Mouse (Mus musculus): Measurements from ENCODE around the gene Hoxc13. TPM values are rescaled to one million over a fixed set of nuclear protein-coding genes. Genes with fewer than 3 reads are reported as not detected.

Hoxc13 gene
- polyA plus RNA-seq, 1 experiment from 2014 or later: not detected

GRCm38 (mm10) chr15:102959663-102960191 is 38.8 kb downstream of the Hoxc13 start:
- H3K27ac ChIP-seq (ENCODE audit: low read length): no peak overlapping the region
- WGBS: 1% methylated on average over 13 of the region's 13 CpGs
- ATAC-seq: no peak

DNA sequence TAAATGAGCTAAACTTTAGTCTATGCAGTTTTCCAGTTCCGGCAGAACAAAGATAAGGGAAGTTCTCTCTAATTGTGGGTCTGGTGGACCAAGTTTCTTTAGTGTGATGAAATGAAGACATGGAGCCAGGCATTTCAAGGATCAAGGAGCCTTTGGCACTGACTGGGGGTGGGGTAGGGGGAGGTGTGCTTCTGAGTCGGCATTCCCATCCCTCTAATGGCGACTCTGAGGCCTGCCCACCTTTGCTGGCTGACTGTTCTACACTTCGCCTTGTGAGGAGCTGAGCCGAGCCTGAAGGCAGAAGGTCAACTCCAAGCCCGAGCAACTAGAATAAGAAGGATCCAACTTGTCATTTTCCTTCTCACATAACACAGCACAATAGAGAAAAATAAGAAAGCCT is 40.8 kb downstream of the Hoxc13 start:
- no peak overlapping the region for H3K4me3 ChIP-seq (ENCODE audit: low read depth, low read length)
- H3K9me3 ChIP-seq (replicated peaks; ENCODE audit: control insufficient read depth, low read length, poor library complexity, severe bottlenecking): no peaks in the 10 kb centered on the region
- no peak overlapping the region for H3K27ac ChIP-seq (ENCODE audit: low read length)
- H3K4me2 ChIP-seq (ENCODE audit: low read length): no peak overlapping the region
- H3K27me3 ChIP-seq (ENCODE audit: control insufficient read depth, insufficient read depth, low read depth, low read length): peaks cover 88% of the 10 kb centered on the region
- H3K36me3 ChIP-seq (ENCODE audit: control insufficient read depth, insufficient read depth, low read length): no peaks in the 10 kb centered on the region
- WGBS: 6% methylated on average over 6 of the region's 6 CpGs
- no peak for ATAC-seq
- H3K9ac ChIP-seq (ENCODE audit: low read depth, low read length): no peak overlapping the region
- peaks cover 2% of the 10 kb centered on the region; the same call in 1 of the 2 replicates for H3K4me1 ChIP-seq (ENCODE audit: control insufficient read depth, insufficient read depth, low read length)

More at GRCm38 (mm10) chr15:102959663-102960191, 38.8 kb downstream of the Hoxc13 start:
- H3K9ac ChIP-seq (ENCODE audit: low read depth, low read length): no peak overlapping the region
- H3K4me2 ChIP-seq (ENCODE audit: low read length): no peak overlapping the region
- H3K4me3 ChIP-seq (ENCODE audit: low read depth, low read length): no peak overlapping the region
- no peaks in the 10 kb centered on the region for H3K36me3 ChIP-seq (ENCODE audit: control insufficient read depth, insufficient read depth, low read length)
- H3K27me3 ChIP-seq (ENCODE audit: control insufficient read depth, insufficient read depth, low read depth, low read length): peaks cover 86% of the 10 kb centered on the region
- H3K9me3 ChIP-seq (replicated peaks; ENCODE audit: control insufficient read depth, low read length, poor library complexity, severe bottlenecking): no peaks in the 10 kb centered on the region
- H3K4me1 ChIP-seq (ENCODE audit: control insufficient read depth, insufficient read depth, low read length): no peaks in the 10 kb centered on the region

GRCm38 (mm10) chr15:102962492-102962891 is 41.6 kb downstream of the Hoxc13 start:
- 2% methylated on average over 13 of the region's 13 CpGs for WGBS
- Histone ChIP-seq H3K4me1 (ENCODE audit: control insufficient read depth, insufficient read depth, low read length) (peaks cover 3% of the 10 kb centered on the region; the same call in 1 of the 2 replicates), H3K9ac (ENCODE audit: low read depth, low read length) (no peak overlapping the region), H3K27ac (ENCODE audit: low read length) (no peak overlapping the region), H3K4me3 (ENCODE audit: low read depth, low read length) (no peak overlapping the region), H3K4me2 (ENCODE audit: low read length) (no peak overlapping the region), H3K27me3 (ENCODE audit: control insufficient read depth, insufficient read depth, low read depth, low read length) (peaks cover 88% of the 10 kb centered on the region), H3K36me3 (ENCODE audit: control insufficient read depth, insufficient read depth, low read length) (no peaks in the 10 kb centered on the region), H3K9me3 (replicated peaks; ENCODE audit: control insufficient read depth, low read length, poor library complexity, severe bottlenecking) (no peaks in the 10 kb centered on the region)
- ATAC-seq: no peak

DNA sequence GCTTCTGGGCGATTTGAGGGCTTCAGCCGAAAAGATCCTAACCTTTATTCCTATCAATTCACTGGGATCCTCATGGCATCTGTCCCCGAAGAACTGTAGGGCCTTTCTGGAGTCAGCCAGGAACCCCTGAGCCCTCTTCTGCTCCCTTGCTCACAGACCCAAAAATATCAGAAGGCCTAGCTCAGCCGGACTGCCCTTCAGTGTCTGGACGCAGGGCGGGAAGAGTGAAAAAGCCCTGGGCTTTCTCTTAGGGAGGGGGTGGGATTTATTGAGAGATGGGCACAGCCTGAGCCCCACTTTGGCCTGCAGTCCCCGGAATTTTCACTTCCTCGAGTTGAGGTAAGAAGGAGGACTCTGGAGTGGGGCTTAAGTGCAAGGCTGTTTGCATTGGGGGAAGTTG is 42.4 kb downstream of the Hoxc13 start:
- 1% methylated on average over 8 of the region's 8 CpGs for WGBS
- no peak overlapping the region for H3K27ac ChIP-seq (ENCODE audit: low read length)
- no peaks in the 10 kb centered on the region for H3K36me3 ChIP-seq (ENCODE audit: control insufficient read depth, insufficient read depth, low read length)
- H3K9me3 ChIP-seq (replicated peaks; ENCODE audit: control insufficient read depth, low read length, poor library complexity, severe bottlenecking): no peaks in the 10 kb centered on the region
- H3K4me2 ChIP-seq (ENCODE audit: low read length): no peak overlapping the region
- H3K9ac ChIP-seq (ENCODE audit: low read depth, low read length): no peak overlapping the region
- no peak for ATAC-seq
- no peak overlapping the region for H3K4me3 ChIP-seq (ENCODE audit: low read depth, low read length)
- peaks cover 3% of the 10 kb centered on the region; the same call in 1 of the 2 replicates for H3K4me1 ChIP-seq (ENCODE audit: control insufficient read depth, insufficient read depth, low read length)
- peaks cover 87% of the 10 kb centered on the region for H3K27me3 ChIP-seq (ENCODE audit: control insufficient read depth, insufficient read depth, low read depth, low read length)

DNA sequence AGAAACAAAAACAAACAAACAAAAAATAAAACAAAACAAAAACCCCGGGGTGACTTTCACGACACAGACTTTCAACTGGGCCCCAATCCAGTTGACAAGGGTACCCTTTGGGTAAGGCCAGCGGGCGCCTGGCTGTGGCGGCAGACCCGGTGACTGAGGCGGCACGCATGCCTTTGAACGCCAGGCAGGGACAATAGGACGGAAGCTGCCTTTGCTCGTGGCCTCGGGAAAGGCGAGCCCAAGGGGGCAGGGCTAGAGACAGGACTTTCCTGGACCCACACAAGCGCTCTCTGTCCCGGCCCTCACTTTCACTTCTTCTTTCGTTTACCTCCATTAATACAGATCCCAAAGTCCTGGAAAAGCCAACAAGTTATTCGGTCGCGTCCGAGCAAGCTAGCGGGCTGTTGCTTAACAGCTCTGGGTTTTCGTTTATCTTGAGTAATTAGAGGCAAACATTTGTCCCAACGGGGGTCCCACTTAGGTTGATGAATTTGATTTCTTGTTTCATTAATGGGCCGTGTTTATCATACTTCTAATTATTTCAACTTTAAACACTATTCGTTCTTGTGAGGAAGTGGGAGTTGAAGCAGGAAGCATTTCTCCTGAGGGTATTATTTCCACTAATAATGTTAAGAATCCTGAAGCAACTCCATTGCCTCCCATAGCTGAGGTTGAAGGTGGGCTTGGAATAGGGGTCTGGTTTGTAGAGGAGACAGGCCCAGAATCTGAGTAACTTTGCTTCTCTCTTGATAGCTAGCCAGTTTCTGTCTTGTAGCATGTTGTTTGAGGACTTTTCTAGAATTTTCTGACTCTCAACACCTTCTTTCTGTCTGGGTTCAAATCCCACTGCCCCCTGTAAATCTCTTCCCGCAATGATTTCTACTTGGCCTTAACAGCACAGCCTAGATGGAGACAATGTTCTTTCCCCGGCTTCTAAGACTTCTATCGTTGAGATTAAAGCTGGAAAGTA is 43.1 kb downstream of the Hoxc13 start:
- ATAC-seq: no peak
- WGBS: 2% methylated on average over 28 of the region's 28 CpGs
- peaks cover 3% of the 10 kb centered on the region; the same call in 1 of the 2 replicates for H3K4me1 ChIP-seq (ENCODE audit: control insufficient read depth, insufficient read depth, low read length)
- no peak overlapping the region for H3K4me2 ChIP-seq (ENCODE audit: low read length)
- no peaks in the 10 kb centered on the region for H3K36me3 ChIP-seq (ENCODE audit: control insufficient read depth, insufficient read depth, low read length)
- H3K27me3 ChIP-seq (ENCODE audit: control insufficient read depth, insufficient read depth, low read depth, low read length): peaks cover 87% of the 10 kb centered on the region
- no peaks in the 10 kb centered on the region for H3K9me3 ChIP-seq (replicated peaks; ENCODE audit: control insufficient read depth, low read length, poor library complexity, severe bottlenecking)
- no peak overlapping the region for H3K4me3 ChIP-seq (ENCODE audit: low read depth, low read length)
- H3K27ac ChIP-seq (ENCODE audit: low read length): no peak overlapping the region
- no peak overlapping the region for H3K9ac ChIP-seq (ENCODE audit: low read depth, low read length)

- peaks cover 90% of the 10 kb centered on the region for H3K27me3 ChIP-seq (ENCODE audit: control insufficient read depth, insufficient read depth, low read depth, low read length)
- H3K4me2 ChIP-seq (ENCODE audit: low read length): no peak overlapping the region
- H3K27ac ChIP-seq (ENCODE audit: low read length): no peak overlapping the region
- 3% methylated on average over 26 of the region's 26 CpGs for WGBS
- no peak overlapping the region for H3K4me3 ChIP-seq (ENCODE audit: low read depth, low read length)
- H3K9ac ChIP-seq (ENCODE audit: low read depth, low read length): no peak overlapping the region
- ATAC-seq: no peak
- no peaks in the 10 kb centered on the region for H3K9me3 ChIP-seq (replicated peaks; ENCODE audit: control insufficient read depth, low read length, poor library complexity, severe bottlenecking)
- H3K36me3 ChIP-seq (ENCODE audit: control insufficient read depth, insufficient read depth, low read length): no peaks in the 10 kb centered on the region
- peaks cover 3% of the 10 kb centered on the region; the same call in 1 of the 2 replicates for H3K4me1 ChIP-seq (ENCODE audit: control insufficient read depth, insufficient read depth, low read length)
These were observed 44.3 kb downstream of the Hoxc13 start for GRCm38 (mm10) chr15:102965003-102965891.

DNA sequence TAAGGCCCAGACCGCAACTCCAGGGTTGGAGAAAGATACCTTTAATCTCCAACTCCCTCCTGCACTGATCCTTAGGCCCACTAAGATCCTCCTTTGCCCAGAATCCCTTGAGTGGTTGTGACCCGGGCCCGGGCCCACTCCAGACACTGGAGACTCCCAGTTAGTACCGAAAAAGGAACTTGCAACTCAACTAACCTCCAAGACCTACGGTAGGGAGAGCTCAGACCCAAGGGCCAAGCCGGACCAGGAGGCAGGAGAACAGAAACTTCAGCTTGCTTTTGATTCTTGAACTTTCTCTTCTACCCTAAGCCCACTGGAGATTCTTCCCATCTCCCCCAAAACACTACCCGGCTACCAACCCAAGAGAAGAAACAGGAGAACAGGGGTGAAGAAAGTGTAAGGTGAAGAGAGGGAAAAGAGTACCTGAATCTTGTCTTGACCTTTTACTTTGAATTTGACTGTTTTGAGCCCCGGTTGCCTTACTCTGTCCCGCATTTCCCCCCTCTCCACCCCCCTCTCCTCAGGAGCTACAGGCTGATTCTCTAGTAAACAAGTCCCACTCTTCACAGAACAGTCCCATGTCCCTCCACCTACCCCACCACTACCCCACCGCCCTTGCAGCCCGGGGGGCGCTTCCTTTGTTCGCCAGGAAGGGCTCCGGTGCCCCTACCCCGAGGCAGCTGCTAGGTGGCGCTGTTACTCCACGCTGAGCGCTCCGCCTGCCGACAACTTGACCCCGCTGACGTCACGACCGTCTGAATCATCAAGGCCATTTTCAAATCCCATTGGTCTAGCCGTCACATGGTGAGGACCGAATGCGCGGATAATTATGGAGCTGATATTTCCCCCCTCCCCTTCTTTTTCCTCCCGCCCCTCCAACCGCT is 45.2 kb downstream of the Hoxc13 start:
- no peak for ATAC-seq
- Histone ChIP-seq H3K4me2 (ENCODE audit: low read length) (no peak overlapping the region), H3K27me3 (ENCODE audit: control insufficient read depth, insufficient read depth, low read depth, low read length) (peaks cover 91% of the 10 kb centered on the region), H3K4me1 (ENCODE audit: control insufficient read depth, insufficient read depth, low read length) (peaks cover 3% of the 10 kb centered on the region; the same call in 1 of the 2 replicates), H3K27ac (ENCODE audit: low read length) (no peak overlapping the region), H3K36me3 (ENCODE audit: control insufficient read depth, insufficient read depth, low read length) (no peaks in the 10 kb centered on the region), H3K9ac (ENCODE audit: low read depth, low read length) (no peak overlapping the region), H3K9me3 (replicated peaks; ENCODE audit: control insufficient read depth, low read length, poor library complexity, severe bottlenecking) (no peaks in the 10 kb centered on the region), H3K4me3 (ENCODE audit: low read depth, low read length) (no peak overlapping the region)
- WGBS: 3% methylated on average over 30 of the region's 30 CpGs

DNA sequence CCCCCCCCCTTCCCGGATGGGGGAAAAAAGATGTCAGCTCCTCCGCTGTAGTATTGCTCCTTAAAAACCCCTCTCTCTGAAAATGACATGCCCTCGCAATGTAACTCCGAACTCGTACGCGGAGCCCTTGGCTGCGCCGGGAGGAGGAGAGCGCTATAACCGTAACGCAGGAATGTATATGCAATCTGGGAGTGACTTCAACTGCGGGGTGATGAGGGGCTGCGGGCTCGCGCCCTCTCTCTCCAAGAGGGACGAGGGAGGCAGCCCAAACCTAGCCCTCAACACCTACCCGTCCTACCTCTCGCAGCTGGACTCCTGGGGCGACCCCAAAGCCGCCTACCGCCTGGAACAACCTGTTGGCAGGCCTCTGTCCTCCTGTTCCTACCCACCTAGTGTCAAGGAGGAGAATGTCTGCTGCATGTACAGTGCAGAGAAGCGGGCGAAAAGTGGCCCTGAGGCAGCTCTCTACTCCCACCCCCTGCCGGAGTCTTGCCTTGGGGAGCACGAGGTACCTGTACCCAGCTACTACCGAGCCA is 45.9 kb downstream of the Hoxc13 start, which contains the start of gene Hoxc10:
Gene Hoxc10, plus strand, starts transcription at position 21 of the 536 bp plus-strand sequence.
- peaks cover 3% of the 10 kb centered on the region; the same call in 1 of the 2 replicates for H3K4me1 ChIP-seq (ENCODE audit: control insufficient read depth, insufficient read depth, low read length)
- H3K36me3 ChIP-seq (ENCODE audit: control insufficient read depth, insufficient read depth, low read length): no peaks in the 10 kb centered on the region
- 4% methylated on average over 27 of the region's 27 CpGs for WGBS
- H3K9ac ChIP-seq (ENCODE audit: low read depth, low read length): no peak within 1 kb of the TSS
- H3K4me2 ChIP-seq (ENCODE audit: low read length): no peak within 1 kb of the TSS
- H3K9me3 ChIP-seq (replicated peaks; ENCODE audit: control insufficient read depth, low read length, poor library complexity, severe bottlenecking): no peaks in the 10 kb centered on the region
- no peak within 1 kb of the TSS for H3K27ac ChIP-seq (ENCODE audit: low read length)
- no peak for ATAC-seq
- peaks cover 89% of the 10 kb centered on the region for H3K27me3 ChIP-seq (ENCODE audit: control insufficient read depth, insufficient read depth, low read depth, low read length)
- H3K4me3 ChIP-seq (ENCODE audit: low read depth, low read length): no peak within 1 kb of the TSS
